Mouse (Mus musculus) brain, embryonic 14.5 days (tissue): ENCODE measurements around the gene Dpy30.

Experiments
- CTCF ChIP-seq: fragments of 200-500 bp; IDR thresholded peaks from 2 replicates; pipeline ENCODE4 v1.5.1; 2012; ENCODE audit warnings: inconsistent platforms, mild to moderate bottlenecking, moderate library complexity, borderline replicate concordance; ENCODE audit not compliant: insufficient read depth, insufficient read length; ENCODE audit errors: extremely low read depth
- POLR2A ChIP-seq: fragments of 200-500 bp; IDR thresholded peaks from 2 replicates; pipeline ENCODE4 v1.6.1; 2012; ENCODE audit warnings: mild to moderate bottlenecking, inconsistent platforms, borderline replicate concordance; ENCODE audit not compliant: poor library complexity, insufficient read depth, insufficient read length, severe bottlenecking; ENCODE audit errors: extremely low read depth

DNA sequence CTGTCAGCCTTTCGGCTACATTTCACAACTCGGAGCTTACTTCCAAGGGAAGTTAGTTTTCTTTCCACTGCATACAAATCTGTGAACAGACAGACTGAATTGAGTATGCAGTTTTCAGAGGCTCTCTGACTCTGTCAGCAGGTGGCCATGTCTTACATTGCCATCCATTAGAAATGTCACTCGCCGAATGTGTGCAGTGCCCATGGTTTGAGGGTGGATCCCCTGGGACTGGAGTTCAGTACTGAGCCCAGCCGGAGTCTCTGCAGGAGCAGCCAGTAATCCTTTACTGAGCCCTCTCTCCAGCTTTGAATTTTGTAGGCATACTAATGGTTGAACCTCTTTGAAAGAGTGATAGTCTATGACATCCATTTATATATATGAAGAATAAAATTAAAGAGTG, 17.4 kb upstream of the Dpy30 start:
- no peak for TF ChIP-seq POLR2A
- TF ChIP-seq CTCF = no peak
